Mouse (Mus musculus): Measurements from ENCODE around the gene Elmod1.

- TF ChIP-seq CTCF (IDR thresholded peaks at IDR 0.05; ENCODE audit: control insufficient read depth, insufficient read depth, insufficient replicate concordance, low read depth, low read length) (peak; percentile 46; the same call in 1 of the 2 replicates), POLR2A (IDR thresholded peaks at IDR 0.05; ENCODE audit: control insufficient read depth, low read depth, low read length) (no peak)
Measured at GRCm38 (mm10) chr9:53984868-53985267, 9.8 kb upstream of the Elmod1 start.
